In the genomic region with DNA sequence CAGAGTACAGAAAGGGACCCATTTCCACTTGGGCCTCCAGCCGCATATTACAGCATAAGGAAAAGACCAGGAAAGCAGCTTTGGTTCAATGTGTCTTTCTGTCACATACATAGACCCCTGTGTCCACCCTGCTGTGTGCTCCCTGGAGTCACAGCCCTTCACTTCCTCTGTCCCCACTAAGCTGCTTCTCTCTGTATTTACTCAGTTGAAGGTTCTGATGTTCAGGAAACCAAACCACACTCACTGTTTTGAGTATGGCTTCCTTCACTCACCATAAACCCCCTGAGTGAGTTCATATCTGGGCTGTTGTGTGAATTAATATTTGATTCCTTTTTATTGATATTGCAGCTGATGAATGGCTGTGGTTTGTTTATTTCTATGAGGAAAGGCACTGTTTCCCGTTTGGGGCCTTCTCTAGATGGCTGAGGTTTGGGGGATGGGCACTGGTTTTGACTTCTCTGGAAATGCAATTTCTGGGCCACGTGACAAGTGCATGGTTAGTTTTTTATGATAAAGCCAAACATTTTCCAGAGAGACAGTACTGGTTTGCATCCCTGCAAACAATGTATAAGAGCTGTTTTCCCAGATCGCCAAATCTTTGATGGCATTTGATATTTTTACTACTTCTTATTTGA, we compare ENCODE assay signal across 19 mouse cellular contexts.
A peak's percentile ranks its signal among the peaks of the same experiment; 100 is the strongest.
DNase-seq lines count a peak whose midpoint lies in the region; ATAC-seq lines count a peak whose summit lies in the region.
"Had no signal": no experiment of that assay in that cellular context is flagged by ENCODE, and none has a peak within 500 bp of the region (broad histone marks: within the 10 kb centered on the region; RNA-seq: fewer than 3 reads in every experiment).

No protein-coding gene starts in this region.

- H3K9ac ChIP-seq in forebrain, embryonic 12.5 days = no peak overlapping the region
- H3K9ac ChIP-seq in forebrain, embryonic 11.5 days (ENCODE audit: low read length) = no peak overlapping the region
- H3K9ac ChIP-seq in lung, embryonic 16.5 days (ENCODE audit: low read length) = no peak overlapping the region
- no peak overlapping the region for H3K9ac ChIP-seq in embryonic facial prominence, embryonic 14.5 days (ENCODE audit: low read depth, low read length)
- H3K9ac ChIP-seq in stomach, embryonic 14.5 days (replicated peaks; ENCODE audit: low read depth, low read length) = no peak overlapping the region
- H3K9ac ChIP-seq: heart, embryonic 15.5 days; hindbrain, embryonic 14.5 days; limb, embryonic 13.5 days; liver, embryonic 15.5 days; neural tube, embryonic 15.5 days had no signal

- DNase-seq in forebrain, embryonic 11.5 days (ENCODE audit: low spot score) = no peak
- DNase-seq in lung, adult 18-20 months = no peak
- peak; percentile 24 for DNase-seq in embryonic facial prominence, embryonic 14.5 days (ENCODE audit: low spot score)
- no peak for DNase-seq in left cerebral cortex, postnatal 36 days (ENCODE audit: low spot score in 2 of 2)
- DNase-seq in spleen, adult 12 weeks (ENCODE audit: low spot score) = no peak
- DNase-seq: adrenal gland, adult 2 months; cerebellum, adult 8-10 months; gastrocnemius, postnatal 25 days; kidney, adult 8-10 months; spleen, adult 18-20 months; thymus, postnatal 4 days had no signal

- no peak overlapping the region for H3K4me2 ChIP-seq in forebrain, embryonic 12.5 days
- no peak overlapping the region for H3K4me2 ChIP-seq in forebrain, embryonic 11.5 days (ENCODE audit: low read depth, low read length, severe bottlenecking)
- H3K4me2 ChIP-seq in lung, embryonic 16.5 days (ENCODE audit: low read depth, low read length) = no peak overlapping the region
- no peak overlapping the region for H3K4me2 ChIP-seq in embryonic facial prominence, embryonic 14.5 days (ENCODE audit: low read depth, low read length)
- no peak overlapping the region for H3K4me2 ChIP-seq in stomach, embryonic 14.5 days (replicated peaks; ENCODE audit: low read depth, low read length)
- H3K4me2 ChIP-seq: heart, embryonic 15.5 days; hindbrain, embryonic 14.5 days; limb, embryonic 13.5 days; liver, embryonic 15.5 days; neural tube, embryonic 15.5 days had no signal

- no peak for ATAC-seq in forebrain, embryonic 12.5 days (ENCODE audit: low FRiP score)
- no peak for ATAC-seq in forebrain, embryonic 11.5 days (replicated peaks; ENCODE audit: low FRiP score)
- no peak for ATAC-seq in lung, embryonic 16.5 days (ENCODE audit: low read depth)
- ATAC-seq in embryonic facial prominence, embryonic 14.5 days (ENCODE audit: low read depth) = no peak
- no peak for ATAC-seq in stomach, embryonic 14.5 days (ENCODE audit: insufficient number of reproducible peaks, insufficient read depth, low FRiP score, low read depth)

- H3K27ac ChIP-seq in forebrain, embryonic 12.5 days = 0 out of 2 replicates have a peak overlapping the region, but pooled peaks have one; percentile 46
- H3K27ac ChIP-seq in forebrain, embryonic 11.5 days (ENCODE audit: low read depth, low read length) = no peak overlapping the region
- peak overlapping the region; percentile 51 for H3K27ac ChIP-seq in lung, embryonic 16.5 days (ENCODE audit: low read length)
- peak overlapping the region; percentile 31; the same call in 1 of the 2 replicates for H3K27ac ChIP-seq in embryonic facial prominence, embryonic 14.5 days (replicated peaks; ENCODE audit: low read depth, low read length)
- peak overlapping the region; percentile 76; the same call in 1 of the 2 replicates for H3K27ac ChIP-seq in stomach, embryonic 14.5 days (ENCODE audit: low read length)
- H3K27ac ChIP-seq: heart, embryonic 15.5 days; hindbrain, embryonic 14.5 days; limb, embryonic 13.5 days; liver, embryonic 15.5 days; neural tube, embryonic 15.5 days had no signal

- intact Hi-C loops in left cerebral cortex, postnatal 36 days (cut with DNase I) = no loop called here

- H3K36me3 ChIP-seq in forebrain, embryonic 12.5 days (replicated peaks) = no peaks in the 10 kb centered on the region
- no peaks in the 10 kb centered on the region for H3K36me3 ChIP-seq in forebrain, embryonic 11.5 days (ENCODE audit: control insufficient read depth, insufficient read depth, low read length)
- no peaks in the 10 kb centered on the region for H3K36me3 ChIP-seq in lung, embryonic 16.5 days (ENCODE audit: control insufficient read depth, insufficient read depth, low read length)
- no peaks in the 10 kb centered on the region for H3K36me3 ChIP-seq in embryonic facial prominence, embryonic 14.5 days (ENCODE audit: control insufficient read depth, insufficient read depth, low read length)
- no peaks in the 10 kb centered on the region for H3K36me3 ChIP-seq in stomach, embryonic 14.5 days (ENCODE audit: control insufficient read depth, insufficient read depth, low read length)
- H3K36me3 ChIP-seq: heart, embryonic 15.5 days; limb, embryonic 13.5 days; liver, embryonic 15.5 days; neural tube, embryonic 15.5 days had no signal

- H3K9me3 ChIP-seq in forebrain, embryonic 12.5 days = no peaks in the 10 kb centered on the region
- no peaks in the 10 kb centered on the region for H3K9me3 ChIP-seq in forebrain, embryonic 11.5 days (ENCODE audit: control insufficient read depth, low read length)
- H3K9me3 ChIP-seq in lung, embryonic 16.5 days (ENCODE audit: control insufficient read depth, low read length) = no peaks in the 10 kb centered on the region
- H3K9me3 ChIP-seq in embryonic facial prominence, embryonic 14.5 days (ENCODE audit: control insufficient read depth, low read length) = no peaks in the 10 kb centered on the region
- H3K9me3 ChIP-seq in stomach, embryonic 14.5 days (ENCODE audit: control insufficient read depth, low read depth, low read length) = no peaks in the 10 kb centered on the region; the same call in 1 of the 2 replicates
- H3K9me3 ChIP-seq: heart, embryonic 15.5 days; limb, embryonic 13.5 days; liver, embryonic 15.5 days; neural tube, embryonic 15.5 days had no signal

- H3K4me3 ChIP-seq in forebrain, embryonic 12.5 days (replicated peaks) = no peak overlapping the region
- H3K4me3 ChIP-seq in forebrain, embryonic 11.5 days (ENCODE audit: low read depth, low read length) = no peak overlapping the region
- no peak overlapping the region for H3K4me3 ChIP-seq in lung, embryonic 16.5 days (ENCODE audit: low read length)
- H3K4me3 ChIP-seq in embryonic facial prominence, embryonic 14.5 days (ENCODE audit: low read depth, low read length) = no peak overlapping the region
- no peak overlapping the region for H3K4me3 ChIP-seq in stomach, embryonic 14.5 days (ENCODE audit: low read depth, low read length)
- H3K4me3 ChIP-seq: heart, embryonic 15.5 days; limb, embryonic 13.5 days; liver, embryonic 15.5 days; neural tube, embryonic 15.5 days had no signal

- 71% methylated on average over 4 of the region's 4 CpGs for WGBS in forebrain, embryonic 12.5 days
- WGBS in forebrain, embryonic 11.5 days = 69% methylated on average over 4 of the region's 4 CpGs
- WGBS in lung, embryonic 16.5 days = 46% methylated on average over 4 of the region's 4 CpGs
- WGBS in embryonic facial prominence, embryonic 14.5 days = 46% methylated on average over 4 of the region's 4 CpGs
- 39% methylated on average over 4 of the region's 4 CpGs for WGBS in stomach, embryonic 14.5 days

- peaks cover 22% of the 10 kb centered on the region for H3K4me1 ChIP-seq in forebrain, embryonic 12.5 days
- H3K4me1 ChIP-seq in forebrain, embryonic 11.5 days (replicated peaks; ENCODE audit: control insufficient read depth, insufficient read depth, low read length) = no peaks in the 10 kb centered on the region
- H3K4me1 ChIP-seq in lung, embryonic 16.5 days (replicated peaks; ENCODE audit: control insufficient read depth, insufficient read depth, low read length) = peaks cover 34% of the 10 kb centered on the region
- peaks cover 25% of the 10 kb centered on the region for H3K4me1 ChIP-seq in embryonic facial prominence, embryonic 14.5 days (ENCODE audit: control insufficient read depth, insufficient read depth, low read length)
- peaks cover 38% of the 10 kb centered on the region for H3K4me1 ChIP-seq in stomach, embryonic 14.5 days (ENCODE audit: control insufficient read depth, insufficient read depth, low read length)

- H3K27me3 ChIP-seq in forebrain, embryonic 12.5 days = no peaks in the 10 kb centered on the region
- no peaks in the 10 kb centered on the region for H3K27me3 ChIP-seq in forebrain, embryonic 11.5 days (ENCODE audit: control insufficient read depth, insufficient read depth, low read length)
- no peaks in the 10 kb centered on the region for H3K27me3 ChIP-seq in lung, embryonic 16.5 days (ENCODE audit: control insufficient read depth, insufficient read depth, low read depth, low read length)
- no peaks in the 10 kb centered on the region for H3K27me3 ChIP-seq in embryonic facial prominence, embryonic 14.5 days (replicated peaks; ENCODE audit: control insufficient read depth, insufficient read depth, low read length)
- H3K27me3 ChIP-seq in stomach, embryonic 14.5 days (ENCODE audit: control insufficient read depth, insufficient read depth, low read length) = no peaks in the 10 kb centered on the region
- H3K27me3 ChIP-seq: heart, embryonic 15.5 days; limb, embryonic 13.5 days; liver, embryonic 15.5 days; neural tube, embryonic 15.5 days had no signal
